In the genomic region with DNA sequence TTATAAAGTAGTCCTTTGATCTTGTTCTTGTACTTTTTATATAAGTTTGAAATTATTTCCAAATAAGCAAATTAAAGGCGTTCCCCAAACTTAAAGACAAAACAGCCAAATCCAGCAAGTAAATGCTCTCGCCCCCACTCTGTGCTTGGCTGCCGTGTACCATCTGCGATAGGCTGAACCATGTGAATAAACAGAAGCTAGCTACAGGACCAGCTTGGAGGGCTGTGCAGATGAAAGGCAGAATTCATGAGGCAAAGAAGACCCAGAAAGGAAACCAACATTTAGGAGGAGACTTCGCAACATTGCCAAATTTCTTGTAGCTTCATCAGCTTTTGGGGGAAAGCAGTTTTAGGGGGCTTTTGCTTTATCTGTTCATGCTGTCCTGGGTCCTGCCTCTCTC, we compare ENCODE assay signal across 11 mouse cellular contexts. TPM values are rescaled to one million over a fixed set of nuclear protein-coding genes. Genes with fewer than 3 reads are reported as not detected.
DNase-seq lines count a peak whose midpoint lies in the region; ATAC-seq and TF ChIP-seq lines count a peak whose summit lies in the region.
"Had no signal": no experiment of that assay in that cellular context is flagged by ENCODE, and none has a peak within 500 bp of the region (broad histone marks: within the 10 kb centered on the region; RNA-seq: fewer than 3 reads in every experiment).

No protein-coding gene starts in this region.

- H3K79me2 ChIP-seq in heart, adult 2 months (replicated peaks; ENCODE audit: control insufficient read depth, insufficient read depth, low read length), result peaks cover 2% of the 10 kb centered on the region; the same call in 1 of the 2 replicates

- H3K36me3 ChIP-seq in heart, postnatal 0 days (replicated peaks; ENCODE audit: control insufficient read depth, insufficient read depth, low read length), result no peaks in the 10 kb centered on the region
- no peaks in the 10 kb centered on the region for H3K36me3 ChIP-seq in heart, adult 2 months (ENCODE audit: control insufficient read depth, insufficient read depth, low read length)
- no peaks in the 10 kb centered on the region for H3K36me3 ChIP-seq in thymus, adult 2 months (ENCODE audit: control insufficient read depth, insufficient read depth, low read length)
- H3K36me3 ChIP-seq in intestine, embryonic 16.5 days (ENCODE audit: control insufficient read depth, insufficient read depth, low read length), result no peaks in the 10 kb centered on the region

- TF ChIP-seq EP300 in heart, postnatal 0 days (IDR thresholded peaks at IDR 0.05; ENCODE audit: low read depth), result no peak
- TF ChIP-seq EP300 in heart, adult 2 months (IDR thresholded peaks at IDR 0.05; ENCODE audit: insufficient read depth, low read depth, low read length), result no peak

- TF ChIP-seq CTCF in heart, postnatal 0 days (IDR thresholded peaks at IDR 0.05; ENCODE audit: low read depth), result no peak
- TF ChIP-seq CTCF in heart, adult 2 months (IDR thresholded peaks at IDR 0.05), result no peak
- TF ChIP-seq CTCF in layer of hippocampus, adult 2 months (conservative IDR thresholded peaks at IDR 0.05), result no peak
- TF ChIP-seq CTCF in thymus, adult 2 months (IDR thresholded peaks at IDR 0.05; ENCODE audit: borderline replicate concordance, control insufficient read depth, extremely low read depth, insufficient read depth, low read length, poor library complexity), result no peak

- H3K4me3 ChIP-seq in heart, postnatal 0 days (ENCODE audit: low read depth, low read length), result no peak overlapping the region
- H3K4me3 ChIP-seq in heart, adult 2 months, result no peak overlapping the region
- no peak overlapping the region for H3K4me3 ChIP-seq in layer of hippocampus, adult 2 months
- no peak overlapping the region for H3K4me3 ChIP-seq in thymus, adult 2 months (ENCODE audit: control insufficient read depth, insufficient read depth, low read length)
- no peak overlapping the region for H3K4me3 ChIP-seq in intestine, embryonic 16.5 days (ENCODE audit: low read length)
- H3K4me3 ChIP-seq: megakaryocyte, embryonic 14.5 days had no signal

- H3K4me1 ChIP-seq in heart, postnatal 0 days (ENCODE audit: control insufficient read depth, insufficient read depth), result peaks cover 18% of the 10 kb centered on the region
- H3K4me1 ChIP-seq in heart, adult 2 months (ENCODE audit: control insufficient read depth, insufficient read depth, low read length), result peaks cover 5% of the 10 kb centered on the region; the same call in 1 of the 2 replicates
- H3K4me1 ChIP-seq in thymus, adult 2 months (replicated peaks; ENCODE audit: control insufficient read depth, insufficient read depth, low read length), result no peaks in the 10 kb centered on the region
- peaks cover 2% of the 10 kb centered on the region; the same call in 1 of the 2 replicates for H3K4me1 ChIP-seq in intestine, embryonic 16.5 days (ENCODE audit: control insufficient read depth, insufficient read depth, low read length)
- H3K4me1 ChIP-seq: megakaryocyte, embryonic 14.5 days had no signal

- H3K27me3 ChIP-seq in heart, postnatal 0 days (ENCODE audit: control insufficient read depth, insufficient read depth, low read length), result no peaks in the 10 kb centered on the region
- no peaks in the 10 kb centered on the region for H3K27me3 ChIP-seq in heart, adult 2 months (ENCODE audit: control insufficient read depth, insufficient read depth, low read length)
- no peaks in the 10 kb centered on the region for H3K27me3 ChIP-seq in thymus, adult 2 months (ENCODE audit: control insufficient read depth, insufficient read depth, low read length)
- no peaks in the 10 kb centered on the region for H3K27me3 ChIP-seq in intestine, embryonic 16.5 days (replicated peaks; ENCODE audit: control insufficient read depth, insufficient read depth, low read length)
- H3K27me3 ChIP-seq: megakaryocyte, embryonic 14.5 days had no signal

- H3K9ac ChIP-seq in heart, postnatal 0 days (replicated peaks; ENCODE audit: low read depth, low read length), result no peak overlapping the region
- no peak overlapping the region for H3K9ac ChIP-seq in heart, adult 2 months (ENCODE audit: low read depth, low read length)
- no peak overlapping the region for H3K9ac ChIP-seq in intestine, embryonic 16.5 days (ENCODE audit: low read depth, low read length)

- no peak overlapping the region for H3K4me2 ChIP-seq in heart, postnatal 0 days (ENCODE audit: low read depth, low read length)
- H3K4me2 ChIP-seq in intestine, embryonic 16.5 days (ENCODE audit: low read depth, low read length), result no peak overlapping the region

- WGBS in heart, postnatal 0 days, result 73% methylated on average over 5 of the region's 5 CpGs
- WGBS in heart, adult 2 months, result 88% methylated on average over 5 of the region's 5 CpGs
- 98% methylated on average over 5 of the region's 5 CpGs for WGBS in thymus, adult 2 months
- WGBS in intestine, embryonic 16.5 days, result 73% methylated on average over 5 of the region's 5 CpGs

- intact Hi-C loops in heart, adult 2 months (cut with DNase I), result no loop called here

- TF ChIP-seq POLR2A in heart, adult 2 months (IDR thresholded peaks at IDR 0.05; ENCODE audit: insufficient read depth, low read depth, low read length), result no peak
- no peak for TF ChIP-seq POLR2A in thymus, adult 2 months (IDR thresholded peaks at IDR 0.05; ENCODE audit: control insufficient read depth, extremely low read depth, insufficient read depth, low read length, poor library complexity)

- no peak for DNase-seq in heart, postnatal 0 days (ENCODE audit: low spot score)
- no peak for DNase-seq in heart, adult 2 months
- DNase-seq in layer of hippocampus, adult 2 months (ENCODE audit: low spot score in 2 of 2), result peak; percentile 69 to 80
- DNase-seq in right cerebral cortex, postnatal 14 days, result peak; percentile 21
- DNase-seq in thymus, adult 2 months, result no peak
- DNase-seq: adrenal gland, postnatal 14 days; kidney, postnatal 25 days; lung, adult 2 months had no signal

- peak overlapping the region; percentile 57 for H3K27ac ChIP-seq in heart, postnatal 0 days (ENCODE audit: low read depth)
- no peak overlapping the region for H3K27ac ChIP-seq in heart, adult 2 months
- peak overlapping the region; percentile 91 for H3K27ac ChIP-seq in layer of hippocampus, adult 2 months
- H3K27ac ChIP-seq in thymus, adult 2 months (ENCODE audit: control insufficient read depth, insufficient read depth, low read length), result no peak overlapping the region
- H3K27ac ChIP-seq in intestine, embryonic 16.5 days (ENCODE audit: low read length), result no peak overlapping the region

- ATAC-seq in heart, postnatal 0 days (ENCODE audit: insufficient read depth, low read depth), result no peak
- ATAC-seq in frontal cortex, adult (ENCODE audit: low TSS enrichment), result peak; percentile 89
- no peak for ATAC-seq in intestine, embryonic 16.5 days

- no peaks in the 10 kb centered on the region for H3K9me3 ChIP-seq in heart, postnatal 0 days (replicated peaks; ENCODE audit: control insufficient read depth, low read length)
- H3K9me3 ChIP-seq in intestine, embryonic 16.5 days (ENCODE audit: control insufficient read depth, low read length), result no peaks in the 10 kb centered on the region

RNA-seq across cellular contexts. Expression of a gene that starts 53.4 kb away (rescaled TPM):
- 65.8 and 70.3 TPM in 2 replicates for total RNA-seq in heart, postnatal 0 days (2014; rRNA removed; ENCODE audit: low replicate concordance)
- polyA plus RNA-seq in heart, postnatal 0 days (2015; fragmentation: Nextera tagmentation; extraction: Ambion mirVana), result 25.6 and 26.0 TPM in 2 replicates
- total RNA-seq in heart, adult 2 months (2021), result 10 to 100 TPM; 20.0 to 21.0 TPM
- 8.6 and 12.2 TPM in 2 replicates for polyA plus RNA-seq in heart, adult 2 months (2012; rRNA removed)
- 10 to 100 TPM; 52.2 to 59.9 TPM for total RNA-seq in layer of hippocampus, adult 2 months (2021)
- 5.3 and 6.0 TPM in 2 replicates for polyA plus RNA-seq in thymus, adult 2 months (2012; rRNA removed)
- 34.6 and 36.7 TPM in 2 replicates for polyA plus RNA-seq in intestine, embryonic 16.5 days (2015; fragmentation: Nextera tagmentation; extraction: Ambion mirVana)

Comparison
In these comparisons a context has a peak if more than half of its experiments do, and no peak if none do; other contexts are left out.
1. H3K27ac ChIP-seq: peak in heart, postnatal 0 days (single experiment) and layer of hippocampus, adult 2 months (single experiment); none in heart, adult 2 months (single experiment), thymus, adult 2 months (single experiment) and intestine, embryonic 16.5 days (single experiment).
2. DNase-seq: peak in layer of hippocampus, adult 2 months (2 of 2) and right cerebral cortex, postnatal 14 days (single experiment); none in heart, postnatal 0 days (single experiment), heart, adult 2 months (0 of 2) and thymus, adult 2 months (single experiment).